Mouse (Mus musculus): ENCODE measurements at regions not wholly inside any gene's neighbourhood (a gene's known extent, or its start where the extent isn't known, plus 50 kb on each side); places are given as distances from the start of the nearest gene placed in this dataset.

DNA sequence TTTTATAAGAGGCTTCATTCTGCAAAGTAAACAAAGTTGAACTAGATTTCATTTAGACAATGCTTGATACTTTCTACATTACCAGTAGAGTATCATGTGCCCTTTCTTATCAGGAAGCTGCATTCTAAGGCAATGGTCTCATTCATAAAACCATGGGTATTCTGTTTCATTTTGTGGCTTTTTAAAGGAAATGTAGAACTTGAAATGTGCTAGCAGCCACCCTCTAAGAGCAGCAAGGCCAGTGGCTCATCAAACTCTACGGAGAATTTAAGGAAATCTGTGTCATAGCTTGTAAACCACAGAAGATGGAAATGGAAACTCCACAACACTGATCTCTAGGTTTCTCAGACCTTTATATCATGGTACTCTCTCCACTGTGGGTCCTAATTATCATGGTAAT lies 907.7 kb downstream of the Diaph3 start:
- ATAC-seq = no peak
- Histone ChIP-seq H3K27ac (no peak overlapping the region), H3K9ac (no peak overlapping the region), H3K4me2 (no peak overlapping the region), H3K27me3 (no peaks in the 10 kb centered on the region), H3K9me3 (replicated peaks) (no peaks in the 10 kb centered on the region), H3K36me3 (ENCODE audit: poor library complexity, severe bottlenecking) (no peaks in the 10 kb centered on the region), H3K4me3 (no peak overlapping the region), H3K4me1 (no peaks in the 10 kb centered on the region)
- WGBS = 91% methylated on average over 1 of the region's 1 CpGs

DNA sequence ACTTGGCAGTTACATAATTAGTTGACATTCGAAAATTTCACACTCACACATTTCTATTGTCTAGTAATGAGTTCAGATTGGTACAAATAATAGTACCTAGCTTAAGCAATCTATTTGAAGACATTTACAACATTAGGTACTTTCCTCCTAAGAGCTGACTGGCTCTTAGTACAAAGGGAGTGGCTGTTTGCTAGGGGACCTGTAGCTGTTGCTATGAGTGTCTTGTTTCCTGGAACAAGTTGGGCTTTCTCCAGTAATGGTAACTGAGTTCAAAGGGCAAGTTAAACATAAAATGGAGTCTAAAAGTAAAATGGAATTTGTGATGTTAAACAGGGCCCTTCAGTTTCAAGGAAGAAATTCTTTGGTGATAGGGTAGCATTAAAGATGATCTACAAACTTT lies 910.4 kb downstream of the Diaph3 start:
- 65% methylated on average over 1 of the region's 1 CpGs for WGBS
- H3K27ac ChIP-seq = no peak overlapping the region
- H3K9me3 ChIP-seq (replicated peaks) = no peaks in the 10 kb centered on the region
- no peak overlapping the region for H3K9ac ChIP-seq
- H3K27me3 ChIP-seq = no peaks in the 10 kb centered on the region
- no peaks in the 10 kb centered on the region for H3K36me3 ChIP-seq (ENCODE audit: poor library complexity, severe bottlenecking)
- H3K4me1 ChIP-seq = 0 out of 2 replicates have a peak, but pooled peaks cover 4% of the 10 kb centered on the region
- ATAC-seq = no peak
- no peak overlapping the region for H3K4me3 ChIP-seq
- H3K4me2 ChIP-seq = no peak overlapping the region

DNA sequence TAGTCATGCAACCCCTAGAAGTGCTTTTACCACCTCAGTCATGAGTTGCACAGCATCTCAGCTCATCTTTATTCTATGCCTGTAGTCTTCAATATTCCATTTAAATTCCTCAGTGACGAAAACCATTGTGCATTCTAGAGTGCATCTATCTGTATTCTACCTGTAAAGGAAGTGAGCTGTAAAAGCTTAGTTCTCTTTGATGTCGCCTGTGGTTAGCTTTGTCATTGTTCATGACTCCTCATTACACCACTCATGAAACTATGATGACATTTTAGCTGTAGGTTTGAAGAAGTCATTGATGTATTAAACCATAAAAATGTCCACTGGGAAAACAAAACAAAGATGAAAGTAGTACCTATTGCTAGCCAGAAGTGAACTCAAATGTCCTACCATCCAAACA lies 911.3 kb downstream of the Diaph3 start:
- no peaks in the 10 kb centered on the region for H3K36me3 ChIP-seq (ENCODE audit: poor library complexity, severe bottlenecking)
- no peak overlapping the region for H3K4me3 ChIP-seq
- ATAC-seq = no peak
- no peaks in the 10 kb centered on the region for H3K27me3 ChIP-seq
- WGBS = 92% methylated on average over 2 of the region's 2 CpGs
- no peak overlapping the region for H3K9ac ChIP-seq
- H3K4me2 ChIP-seq = no peak overlapping the region
- 0 out of 2 replicates have a peak, but pooled peaks cover 4% of the 10 kb centered on the region for H3K4me1 ChIP-seq
- no peaks in the 10 kb centered on the region for H3K9me3 ChIP-seq (replicated peaks)
- H3K27ac ChIP-seq = no peak overlapping the region

DNA sequence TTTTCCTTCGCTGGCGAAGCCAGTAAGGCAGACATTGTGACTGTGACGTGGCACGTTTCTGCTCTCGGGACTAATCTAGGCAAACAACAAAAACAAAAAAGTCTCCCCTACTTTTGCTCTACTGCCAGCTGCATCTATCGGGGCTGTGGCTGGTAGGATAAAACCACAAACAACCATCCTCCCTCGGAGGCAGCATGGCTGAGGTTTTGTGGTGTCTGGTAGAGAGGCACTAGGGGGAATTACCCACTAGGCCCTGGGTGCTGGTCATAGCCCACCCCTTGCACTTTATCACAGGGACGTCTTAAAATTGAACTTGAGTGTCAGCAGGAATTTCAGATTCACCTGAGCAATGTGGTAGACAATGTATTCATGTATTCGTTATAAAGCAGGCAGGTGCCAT lies 925.3 kb downstream of the Diaph3 start:
- Histone ChIP-seq H3K36me3 (ENCODE audit: poor library complexity, severe bottlenecking) (no peaks in the 10 kb centered on the region), H3K27ac (no peak overlapping the region), H3K4me1 (no peaks in the 10 kb centered on the region), H3K4me3 (no peak overlapping the region), H3K9ac (no peak overlapping the region), H3K4me2 (no peak overlapping the region), H3K27me3 (no peaks in the 10 kb centered on the region), H3K9me3 (replicated peaks) (no peaks in the 10 kb centered on the region)
- WGBS = 90% methylated on average over 9 of the region's 9 CpGs
- ATAC-seq = no peak

DNA sequence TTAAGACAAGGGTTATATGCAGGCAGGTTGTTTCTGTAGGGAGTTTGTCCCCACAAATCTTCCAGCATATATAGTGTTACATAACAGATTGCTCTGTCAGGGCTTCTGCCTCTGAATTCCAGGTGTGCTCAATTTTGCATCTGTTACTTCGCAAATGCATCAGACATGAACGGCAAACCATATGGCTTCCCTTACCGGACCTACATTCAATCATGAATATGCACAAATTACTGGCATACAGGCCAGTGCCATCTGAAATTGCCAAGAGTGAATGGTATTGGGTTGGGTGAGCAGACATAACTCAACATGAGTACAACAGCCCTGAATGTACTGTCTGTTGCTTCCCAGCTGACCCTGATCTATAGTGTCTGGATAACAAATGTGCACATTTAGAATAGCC lies 929.4 kb downstream of the Diaph3 start:
- WGBS = 91% methylated on average over 3 of the region's 3 CpGs
- Histone ChIP-seq H3K36me3 (ENCODE audit: poor library complexity, severe bottlenecking) (no peaks in the 10 kb centered on the region), H3K4me3 (no peak overlapping the region), H3K9me3 (replicated peaks) (no peaks in the 10 kb centered on the region), H3K4me1 (no peaks in the 10 kb centered on the region), H3K4me2 (no peak overlapping the region), H3K9ac (no peak overlapping the region), H3K27me3 (no peaks in the 10 kb centered on the region), H3K27ac (no peak overlapping the region)
- ATAC-seq = peak; percentile 55; the same call in 1 of the 2 replicates

DNA sequence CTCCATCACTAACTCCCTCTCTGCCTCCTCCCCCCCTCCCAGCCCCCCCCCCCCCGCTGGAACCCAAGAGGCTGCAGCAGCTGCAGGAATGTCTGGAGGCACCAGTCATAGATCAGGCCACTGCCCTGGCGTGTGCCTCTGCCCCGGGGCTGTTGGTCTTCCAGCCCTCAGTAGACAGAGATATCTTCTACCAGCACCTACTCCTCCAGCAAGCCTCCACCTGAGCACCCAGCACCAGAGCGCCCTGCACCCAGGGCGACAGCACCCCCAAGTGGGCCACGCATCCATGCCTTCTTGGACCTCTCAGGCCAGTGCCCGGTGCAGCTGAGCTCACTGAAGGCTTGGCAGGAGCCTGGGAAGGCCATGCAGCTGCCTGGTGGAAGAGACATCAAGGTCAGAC lies 936.5 kb downstream of the Diaph3 start:
- Histone ChIP-seq H3K27ac (no peak overlapping the region), H3K9ac (no peak overlapping the region), H3K9me3 (replicated peaks) (no peaks in the 10 kb centered on the region), H3K4me1 (no peaks in the 10 kb centered on the region), H3K4me3 (no peak overlapping the region), H3K4me2 (no peak overlapping the region), H3K27me3 (no peaks in the 10 kb centered on the region), H3K36me3 (ENCODE audit: poor library complexity, severe bottlenecking) (no peaks in the 10 kb centered on the region)
- no peak for ATAC-seq
- 85% methylated on average over 7 of the region's 7 CpGs for WGBS

DNA sequence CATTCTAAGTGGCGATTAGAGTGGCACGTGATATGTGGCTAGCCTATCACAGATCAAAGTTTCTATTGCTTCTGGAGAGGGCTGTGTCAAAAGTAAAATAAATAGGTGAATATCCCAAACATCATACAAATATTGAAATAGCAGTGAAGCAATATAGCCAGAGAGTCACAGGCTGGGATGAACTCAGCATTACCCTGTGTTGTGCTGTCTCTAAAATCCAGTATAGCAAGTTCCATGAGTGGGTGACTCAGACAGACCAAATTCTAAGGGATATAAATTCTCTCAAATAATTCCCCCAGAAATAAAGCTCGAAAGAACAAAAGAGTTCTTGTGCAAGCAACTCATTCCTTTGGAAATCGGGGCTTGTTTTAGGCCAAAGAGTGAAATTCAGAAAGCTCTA lies 943.2 kb downstream of the Diaph3 start:
- Histone ChIP-seq H3K27me3 (no peaks in the 10 kb centered on the region), H3K36me3 (ENCODE audit: poor library complexity, severe bottlenecking) (no peaks in the 10 kb centered on the region), H3K9ac (no peak overlapping the region), H3K4me3 (no peak overlapping the region), H3K9me3 (replicated peaks) (no peaks in the 10 kb centered on the region), H3K4me2 (no peak overlapping the region), H3K4me1 (no peaks in the 10 kb centered on the region), H3K27ac (no peak overlapping the region)
- no peak for ATAC-seq
- WGBS = 88% methylated on average over 4 of the region's 4 CpGs

DNA sequence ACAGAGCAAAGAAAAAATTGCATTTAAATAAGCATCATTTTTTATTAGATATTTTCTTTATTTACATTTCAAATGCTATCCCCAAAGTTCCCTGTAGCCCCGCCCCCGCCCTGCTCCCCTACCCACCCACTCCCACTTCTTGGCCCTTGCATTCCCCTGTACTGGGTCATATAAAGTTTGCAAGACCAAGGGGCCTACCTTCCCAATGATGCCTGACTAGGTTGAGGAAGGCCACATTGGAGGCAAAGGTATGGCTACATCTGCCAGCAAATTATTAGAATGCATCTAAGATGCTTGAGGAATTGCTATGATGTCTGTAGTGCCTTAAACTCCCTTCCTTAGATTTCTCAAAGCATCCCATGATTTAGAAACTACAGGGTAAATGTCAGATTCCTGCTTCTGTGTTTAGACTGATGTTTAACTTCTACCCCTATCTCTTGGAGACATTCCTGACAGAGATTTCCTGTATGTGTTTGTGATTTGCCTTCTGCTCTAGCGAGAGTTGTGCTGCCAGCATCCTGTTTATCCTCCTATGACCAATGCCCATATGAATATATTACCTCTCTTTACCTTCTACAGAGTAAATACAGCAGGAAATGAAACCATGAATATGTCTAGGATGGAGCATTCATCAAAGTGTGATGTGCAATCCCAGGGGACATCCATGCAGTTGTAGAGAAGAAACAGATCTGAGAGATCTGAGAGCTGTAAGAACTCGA lies 956.2 kb downstream of the Diaph3 start:
- H3K4me1 ChIP-seq = no peaks in the 10 kb centered on the region
- H3K27ac ChIP-seq = no peak overlapping the region
- no peaks in the 10 kb centered on the region for H3K27me3 ChIP-seq
- H3K4me2 ChIP-seq = no peak overlapping the region
- no peaks in the 10 kb centered on the region for H3K36me3 ChIP-seq (ENCODE audit: poor library complexity, severe bottlenecking)
- no peak overlapping the region for H3K9ac ChIP-seq
- ATAC-seq = no peak
- no peaks in the 10 kb centered on the region for H3K9me3 ChIP-seq (replicated peaks)
- WGBS = 90% methylated on average over 4 of the region's 4 CpGs
- no peak overlapping the region for H3K4me3 ChIP-seq

DNA sequence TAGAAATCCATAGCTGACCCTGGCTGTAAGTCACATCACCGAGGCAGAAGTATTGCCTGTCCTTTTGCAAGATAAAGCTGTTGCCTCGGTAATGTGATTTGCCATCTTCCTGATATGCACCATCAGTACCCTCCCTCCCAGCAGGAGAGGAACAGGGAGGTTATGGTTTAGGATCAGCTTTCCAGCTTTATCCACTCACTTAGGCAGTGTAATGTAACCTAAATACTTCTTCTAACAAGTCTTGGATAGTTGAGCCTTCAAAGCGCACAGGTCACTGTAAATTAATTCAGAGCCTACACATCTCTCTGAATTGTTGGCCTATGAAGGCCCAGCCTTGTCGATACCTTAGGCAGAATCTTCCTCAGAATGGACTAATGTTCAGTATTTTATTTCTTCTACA lies 962.5 kb downstream of the Diaph3 start:
- no peak for ATAC-seq
- no peaks in the 10 kb centered on the region for H3K36me3 ChIP-seq (ENCODE audit: poor library complexity, severe bottlenecking)

DNA sequence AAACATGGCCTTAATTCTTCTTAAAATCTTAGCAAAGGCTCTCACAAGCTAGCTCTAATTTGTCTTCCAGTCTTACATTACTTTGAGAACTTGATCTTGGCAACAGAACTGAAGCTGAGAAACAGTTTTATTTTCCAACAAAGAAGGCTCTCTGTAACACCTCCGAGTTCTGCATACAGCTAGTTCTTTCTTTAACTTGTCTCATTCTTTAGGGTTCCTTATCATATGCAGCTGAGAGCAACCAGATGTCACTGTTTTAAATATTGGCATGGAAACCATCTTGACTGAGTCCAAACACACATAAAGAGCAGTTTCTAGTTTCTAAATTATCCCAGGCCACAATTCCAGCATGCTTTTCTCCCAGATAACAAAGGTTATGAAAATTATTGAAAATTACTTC lies 969.9 kb downstream of the Diaph3 start:
- Histone ChIP-seq H3K4me3 (no peak overlapping the region), H3K36me3 (ENCODE audit: poor library complexity, severe bottlenecking) (no peaks in the 10 kb centered on the region), H3K27me3 (no peaks in the 10 kb centered on the region), H3K27ac (no peak overlapping the region), H3K4me1 (no peaks in the 10 kb centered on the region), H3K9ac (no peak overlapping the region), H3K4me2 (no peak overlapping the region), H3K9me3 (replicated peaks) (no peaks in the 10 kb centered on the region)
- WGBS = 41% methylated on average over 1 of the region's 1 CpGs
- no peak for ATAC-seq

More for the DNA sequence above, 962.5 kb downstream of the Diaph3 start:
- 90% methylated on average over 4 of the region's 4 CpGs for WGBS
- Histone ChIP-seq H3K27me3 (no peaks in the 10 kb centered on the region), H3K27ac (no peak overlapping the region), H3K9me3 (replicated peaks) (no peaks in the 10 kb centered on the region), H3K4me3 (no peak overlapping the region), H3K4me2 (no peak overlapping the region), H3K9ac (no peak overlapping the region), H3K4me1 (no peaks in the 10 kb centered on the region)

DNA sequence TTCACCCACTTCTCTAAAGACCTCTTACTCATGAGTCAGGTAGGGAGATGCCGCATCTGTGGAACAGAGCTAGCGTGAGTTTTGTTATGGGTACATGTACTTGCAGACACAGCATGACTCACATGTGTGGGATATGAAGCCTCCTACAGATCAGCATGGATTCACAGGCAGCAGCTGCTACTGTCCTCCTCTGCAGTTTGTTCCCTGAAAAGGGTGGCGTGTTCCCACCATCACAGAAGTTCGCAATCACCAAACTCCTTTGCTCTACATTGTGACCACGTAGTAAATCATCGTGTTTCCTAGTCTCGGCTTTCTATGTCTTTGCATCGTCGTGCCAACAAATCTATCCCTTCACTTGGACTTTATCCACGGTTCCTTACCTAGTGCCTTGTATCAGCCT lies 981.9 kb downstream of the Diaph3 start:
- Histone ChIP-seq H3K4me2 (no peak overlapping the region), H3K9ac (no peak overlapping the region), H3K27me3 (no peaks in the 10 kb centered on the region), H3K4me3 (no peak overlapping the region), H3K9me3 (replicated peaks) (no peaks in the 10 kb centered on the region), H3K27ac (no peak overlapping the region), H3K4me1 (no peaks in the 10 kb centered on the region), H3K36me3 (ENCODE audit: poor library complexity, severe bottlenecking) (no peaks in the 10 kb centered on the region)
- no peak for ATAC-seq
- 93% methylated on average over 10 of the region's 10 CpGs for WGBS

DNA sequence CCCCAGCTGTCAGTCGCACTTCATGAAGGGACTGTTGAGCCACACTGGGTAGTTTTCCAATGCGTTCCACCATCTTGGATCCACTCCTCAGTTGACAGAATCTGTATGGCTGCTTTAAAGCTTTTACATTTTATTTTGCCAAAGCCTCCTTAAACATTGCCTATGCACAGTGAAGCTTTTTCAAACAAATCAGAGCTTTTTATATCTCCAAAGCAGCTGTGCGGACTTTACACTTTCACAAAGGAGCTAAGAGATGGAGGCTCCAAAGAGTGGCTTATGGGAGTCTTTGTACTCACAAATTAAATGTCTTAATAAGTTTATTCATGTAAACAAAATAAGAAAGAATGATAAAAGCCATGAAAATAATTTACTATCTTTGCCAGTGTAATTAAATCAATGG lies 986.3 kb downstream of the Diaph3 start:
- no peaks in the 10 kb centered on the region for H3K4me1 ChIP-seq
- H3K4me3 ChIP-seq = no peak overlapping the region
- H3K36me3 ChIP-seq (ENCODE audit: poor library complexity, severe bottlenecking) = no peaks in the 10 kb centered on the region
- no peak overlapping the region for H3K27ac ChIP-seq
- WGBS = 80% methylated on average over 3 of the region's 3 CpGs
- ATAC-seq = no peak
- no peaks in the 10 kb centered on the region for H3K27me3 ChIP-seq
- H3K4me2 ChIP-seq = no peak overlapping the region
- H3K9me3 ChIP-seq (replicated peaks) = no peaks in the 10 kb centered on the region
- H3K9ac ChIP-seq = no peak overlapping the region

DNA sequence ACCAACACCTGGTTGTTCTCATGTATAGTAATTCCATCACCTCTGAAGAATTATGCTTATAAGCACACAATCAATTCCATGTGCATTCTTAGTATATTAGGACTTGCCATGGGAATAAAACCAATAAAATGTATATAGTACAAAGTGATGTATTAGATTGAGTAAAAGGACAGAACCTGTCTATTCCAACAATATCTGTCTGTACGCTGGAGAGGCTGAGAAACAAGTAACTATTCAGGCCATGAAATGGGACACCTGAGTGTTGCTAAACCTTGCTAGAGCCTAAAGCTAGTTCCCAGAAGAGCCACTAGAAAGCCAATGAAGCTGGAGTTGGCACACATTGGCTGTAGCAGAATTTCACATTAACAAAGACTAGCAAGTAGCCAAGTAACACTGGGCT lies 989.8 kb downstream of the Diaph3 start:
- no peak for ATAC-seq
- no peaks in the 10 kb centered on the region for H3K9me3 ChIP-seq (replicated peaks)
- no peak overlapping the region for H3K27ac ChIP-seq
- 92% methylated on average over 1 of the region's 1 CpGs for WGBS
- no peak overlapping the region for H3K4me2 ChIP-seq
- H3K36me3 ChIP-seq (ENCODE audit: poor library complexity, severe bottlenecking) = no peaks in the 10 kb centered on the region
- H3K4me3 ChIP-seq = no peak overlapping the region
- H3K27me3 ChIP-seq = no peaks in the 10 kb centered on the region
- no peaks in the 10 kb centered on the region for H3K4me1 ChIP-seq
- H3K9ac ChIP-seq = no peak overlapping the region
